Mouse (Mus musculus): ENCODE results near the gene Tmem151b.

Gene Tmem151b

GRCm38 (mm10) chr17:45564531-45565084 lies 15.1 kb upstream of the Tmem151b start:
- in situ Hi-C loops (cut with MboI, MseI), result no loop called here

- in situ Hi-C loops (cut with MboI, MseI), result no loop called here
Measured at GRCm38 (mm10) chr17:45563655-45564530, 14.4 kb upstream of the Tmem151b start, which contains the start of gene Slc35b2. Slc35b2 (plus strand) TSS chr17:45563874.

GRCm38 (mm10) chr17:45563216-45563615 lies 13.7 kb upstream of the Tmem151b start:
- in situ Hi-C loops (cut with MboI, MseI), result no loop called here

DNA sequence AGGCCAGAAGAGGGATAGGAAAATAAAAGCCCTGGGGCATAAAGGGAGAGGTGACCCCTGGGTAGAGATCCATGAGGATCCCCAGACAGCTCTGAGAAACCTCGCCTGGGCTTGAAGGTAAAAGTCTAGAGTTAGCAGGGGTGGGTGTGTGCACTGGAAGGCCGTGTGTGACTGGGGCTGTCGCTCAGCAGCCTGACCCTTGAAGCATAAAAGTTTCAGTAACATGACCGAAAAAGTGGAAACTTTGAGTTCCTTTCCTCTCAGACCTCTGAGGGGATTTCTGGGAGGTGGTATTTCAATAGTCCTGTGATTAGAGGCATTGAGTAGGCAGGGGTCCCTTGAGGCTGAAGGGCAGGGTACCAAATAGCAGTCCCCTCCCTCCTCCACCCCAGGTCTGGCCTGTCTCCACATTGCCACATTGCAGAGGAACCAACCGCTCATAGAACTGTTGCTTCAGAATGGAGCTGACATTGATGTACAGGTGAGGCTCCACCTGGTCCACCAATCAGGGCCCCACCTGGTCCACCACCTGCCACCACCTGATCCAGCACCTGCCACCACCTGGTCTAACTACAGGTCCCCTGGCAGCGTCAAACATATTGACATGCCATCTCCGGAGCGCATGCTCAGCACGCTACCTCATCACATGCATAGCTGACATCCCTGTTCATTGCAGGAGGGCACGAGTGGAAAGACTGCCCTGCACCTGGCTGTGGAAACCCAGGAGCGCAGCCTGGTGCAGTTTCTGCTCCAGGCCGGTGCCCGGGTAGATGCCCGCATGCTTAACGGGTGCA lies 10.5 kb upstream of the Tmem151b start:
- in situ Hi-C loops (cut with MboI, MseI), result no loop called here

DNA sequence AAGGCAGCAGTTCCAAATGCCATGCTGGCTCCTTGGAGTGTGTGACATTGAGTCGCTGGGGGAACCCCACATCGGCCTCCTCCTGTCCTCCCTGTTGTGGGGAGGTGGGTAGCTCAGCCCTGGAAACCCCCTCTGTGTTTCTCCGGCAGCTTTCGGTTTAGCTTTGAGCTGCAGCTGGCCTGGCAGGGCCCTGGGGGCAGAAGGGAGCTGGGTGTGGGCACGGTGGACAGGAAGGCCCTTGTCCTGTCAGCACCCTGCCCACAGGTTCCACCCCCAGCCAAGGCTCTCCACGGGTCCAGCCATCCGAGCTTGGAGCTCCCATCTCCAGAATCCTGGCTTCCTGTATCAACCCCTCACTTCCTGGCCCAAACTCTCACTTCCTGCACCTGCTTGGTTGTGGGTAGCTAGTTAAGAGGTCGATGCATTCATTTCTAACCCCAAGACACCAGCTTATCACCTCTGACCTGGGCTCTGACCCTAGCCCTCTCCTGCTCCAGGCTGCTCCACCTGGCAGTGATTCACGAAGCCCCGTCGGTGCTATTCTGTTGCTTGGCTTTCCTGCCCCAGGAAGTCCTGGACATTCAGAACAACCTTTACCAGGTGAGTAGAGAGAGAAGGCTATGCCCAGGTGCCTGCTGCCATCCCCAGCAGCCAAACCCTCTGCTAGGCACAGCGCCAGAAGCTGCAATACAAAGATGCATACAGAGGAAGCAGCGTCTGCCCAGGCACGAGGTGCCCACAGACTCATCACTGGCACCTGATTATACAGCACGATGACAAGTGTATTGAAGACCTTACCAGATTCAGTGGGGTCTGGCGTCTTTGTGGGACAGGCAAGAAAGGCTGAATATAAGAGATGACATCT lies 8.8 kb upstream of the Tmem151b start:
- in situ Hi-C loops (cut with MboI, MseI), result no loop called here

DNA sequence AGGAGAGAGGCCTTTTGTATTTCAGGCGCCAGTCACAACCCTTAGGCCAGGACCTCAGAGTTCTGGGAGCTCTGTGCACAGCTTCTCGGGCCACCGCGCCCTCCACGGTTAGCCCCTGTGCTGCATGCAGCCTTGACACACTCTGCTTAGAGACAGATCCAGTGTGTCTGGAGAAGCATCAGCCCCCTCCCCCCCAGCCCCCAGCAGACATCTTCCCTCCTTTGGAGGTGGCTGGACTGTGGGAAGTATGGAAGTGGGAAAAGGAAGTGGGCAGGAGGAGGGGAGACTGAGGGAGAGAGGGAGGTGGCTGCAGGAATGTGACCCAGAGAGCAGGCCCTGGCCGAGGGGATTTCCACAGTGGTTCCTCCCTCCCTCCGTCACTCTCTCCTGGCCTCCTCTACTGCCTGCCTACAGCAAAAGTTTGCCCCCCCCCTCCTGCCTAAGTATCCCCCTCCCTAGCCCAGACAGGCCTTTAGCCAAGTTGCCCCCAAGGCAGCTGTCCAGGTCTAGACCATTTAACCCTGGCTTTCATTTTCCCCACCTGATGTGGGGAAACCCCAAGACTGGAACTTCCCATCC lies 7.9 kb upstream of the Tmem151b start:
- in situ Hi-C loops (cut with MboI, MseI), result no loop called here

DNA sequence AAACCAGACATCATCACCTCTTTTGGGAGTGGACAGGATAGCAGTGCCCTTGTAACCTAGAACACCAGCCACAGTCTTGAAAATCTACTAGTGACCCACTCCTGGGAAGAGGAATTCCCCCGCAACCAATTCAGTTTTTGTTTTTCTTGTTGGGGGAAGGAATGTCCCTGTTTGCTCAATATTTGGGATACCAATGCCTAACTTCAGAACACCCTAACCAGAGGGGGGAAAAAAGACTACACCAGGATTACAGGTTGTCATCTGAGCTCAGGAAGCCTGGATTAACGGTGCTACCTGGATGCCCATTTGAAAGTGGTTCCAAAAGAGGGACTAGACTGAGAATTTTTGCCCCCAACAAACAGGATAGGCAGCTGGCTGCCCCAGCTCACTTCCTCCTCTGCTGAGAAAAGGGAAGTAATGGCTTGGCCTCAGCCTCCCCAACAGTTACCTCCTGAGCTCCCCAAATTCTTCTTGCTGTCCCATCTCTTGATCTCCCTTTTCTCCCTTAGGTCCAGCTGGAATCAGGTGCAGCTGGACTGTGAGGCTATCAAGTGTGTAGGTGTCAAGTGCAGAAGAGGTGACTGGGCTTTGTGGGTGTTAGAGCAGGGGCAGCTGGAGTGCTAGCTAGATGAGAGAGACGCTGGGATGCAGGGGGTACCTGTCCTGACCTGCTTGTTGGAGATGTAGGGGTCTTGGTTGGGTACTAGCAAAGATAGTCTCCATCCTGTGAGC lies 7.2 kb upstream of the Tmem151b start:
- in situ Hi-C loops (cut with MboI, MseI), result no loop called here

DNA sequence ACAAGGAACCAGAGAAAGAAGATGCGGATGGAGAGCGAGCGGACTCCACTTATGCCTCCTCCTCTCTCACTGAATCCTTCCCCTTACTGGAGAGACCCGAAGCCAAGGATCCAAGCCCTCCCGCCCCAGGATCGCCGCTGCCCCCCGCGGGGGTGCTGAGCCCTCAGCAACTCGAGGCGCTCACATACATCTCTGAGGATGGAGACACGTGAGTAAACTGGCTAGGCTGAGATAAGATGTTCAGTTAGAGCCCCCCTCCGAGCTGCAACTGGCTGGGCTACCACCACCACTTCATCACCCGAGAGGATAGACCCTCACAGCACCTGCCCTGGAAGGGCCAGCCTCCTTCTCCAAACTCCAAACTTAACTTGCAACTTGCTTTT lies 6.6 kb upstream of the Tmem151b start:
- in situ Hi-C loops (cut with MboI, MseI), result no loop called here

GRCm38 (mm10) chr17:45555452-45556106 lies 6.1 kb upstream of the Tmem151b start, which contains the start of gene Nfkbie:
Nfkbie (plus strand) TSS chr17:45555703.
- in situ Hi-C loops (cut with MboI, MseI), result no loop called here

- in situ Hi-C loops (cut with MboI, MseI), result loop anchor here (5.0 kb wide), 1 partner anchor 77 kb away; the partner anchor contains the start of gene Spats1
Measured at GRCm38 (mm10) chr17:45554420-45554819, 4.9 kb upstream of the Tmem151b start.

- in situ Hi-C loops (cut with MboI, MseI), result loop anchor here (5.0 kb wide), 1 partner anchor 76 kb away; the partner anchor contains the start of gene Spats1
Measured at GRCm38 (mm10) chr17:45553065-45553464, 3.6 kb upstream of the Tmem151b start.

- in situ Hi-C loops (cut with MboI, MseI), result loop anchor here (5.0 kb wide), 1 partner anchor 75 kb away; the partner anchor contains the start of gene Spats1
Measured at GRCm38 (mm10) chr17:45551816-45552451, 2.5 kb upstream of the Tmem151b start.

- in situ Hi-C loops (cut with MboI, MseI), result loop anchor here (5.0 kb wide), 1 partner anchor 74 kb away; the partner anchor contains the start of gene Spats1
Measured at GRCm38 (mm10) chr17:45551249-45551796, 1.8 kb upstream of the Tmem151b start.

GRCm38 (mm10) chr17:45550253-45550652 lies 776 bp upstream of the Tmem151b start:
- in situ Hi-C loops (cut with MboI, MseI), result loop anchor here (5.0 kb wide), 1 partner anchor 73 kb away; the partner anchor contains the start of gene Spats1

DNA sequence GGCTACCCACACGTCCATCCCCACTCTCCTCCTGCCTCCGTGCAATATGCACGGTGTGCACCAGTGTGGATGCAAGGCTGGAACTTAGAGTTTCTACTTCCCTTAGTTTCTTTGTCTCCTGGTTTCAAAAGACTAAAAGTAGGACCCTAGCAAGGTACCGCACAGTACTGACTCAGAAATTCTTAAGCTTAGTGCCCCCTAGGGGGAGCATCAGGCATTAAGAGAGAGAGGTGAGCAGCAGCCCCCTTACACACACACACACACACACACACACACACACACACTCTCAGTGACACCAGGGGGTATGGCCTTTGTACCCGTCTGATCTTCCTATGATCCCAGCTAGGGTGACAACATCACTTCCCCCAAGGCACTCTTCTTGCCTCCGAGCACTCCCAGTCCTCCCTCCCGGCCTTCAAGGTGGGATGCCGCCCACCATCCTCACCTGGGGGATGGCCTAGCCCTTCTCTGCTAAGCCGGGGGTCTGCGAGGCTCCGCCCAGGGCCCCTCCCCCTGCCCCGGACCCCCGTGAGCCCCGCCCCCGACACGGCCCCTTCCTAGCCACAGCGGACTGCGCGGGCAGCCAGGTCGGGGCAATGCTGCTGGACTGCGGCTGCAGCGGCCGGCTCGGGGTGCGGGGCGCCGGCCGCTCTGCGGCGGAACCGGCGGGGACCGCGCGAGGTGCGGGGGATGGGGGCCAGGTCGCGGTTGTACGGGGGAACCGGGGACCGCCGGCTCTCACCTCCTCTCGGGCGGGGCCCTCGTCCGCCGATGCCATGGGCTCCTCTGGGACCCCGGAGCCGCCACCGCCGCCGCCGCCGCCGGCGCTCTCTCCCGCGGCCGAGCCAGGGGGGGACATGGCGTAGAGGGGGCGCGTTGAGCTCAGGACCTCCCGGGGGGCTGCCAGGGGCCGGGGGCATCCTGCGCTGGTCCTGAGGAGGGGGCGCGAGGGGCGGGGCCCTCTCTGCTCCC lies 650 bp downstream of the Tmem151b start:
- in situ Hi-C loops (cut with MboI, MseI), result no loop called here

DNA sequence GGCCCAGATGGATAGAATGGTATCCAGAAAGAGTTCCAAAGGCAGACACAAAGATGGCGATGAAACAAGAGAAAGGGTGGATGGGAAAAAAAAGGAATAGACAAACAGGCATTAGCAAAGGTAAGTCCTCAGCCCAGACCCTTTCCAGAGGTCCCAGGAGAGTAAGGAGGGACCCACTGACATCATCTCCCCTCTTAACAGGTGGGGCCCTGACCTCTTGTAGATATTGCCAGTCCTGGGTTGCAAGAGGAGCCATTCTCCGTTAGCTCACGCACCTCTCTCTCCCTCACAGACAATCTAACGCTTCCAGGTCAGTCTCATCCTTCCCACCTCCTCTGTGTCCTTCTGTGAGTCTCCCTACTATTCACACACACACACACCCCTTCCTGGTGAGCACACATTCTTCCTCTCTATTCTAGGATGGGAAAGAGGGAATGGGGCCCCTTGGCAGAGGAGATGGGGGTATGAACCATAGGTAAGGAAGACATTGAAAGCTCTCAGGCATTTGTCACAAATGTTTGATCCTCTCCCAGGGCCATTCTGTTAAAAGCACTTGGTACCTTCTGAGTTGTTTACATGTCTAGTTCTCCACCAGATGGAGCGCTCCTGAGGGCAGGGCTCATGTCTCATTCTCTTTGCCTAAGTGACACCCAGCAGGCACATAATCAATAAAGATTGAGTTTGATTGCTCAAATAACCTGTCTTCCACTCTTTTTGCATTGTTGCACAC lies 1.9 kb downstream of the Tmem151b start:
- in situ Hi-C loops (cut with MboI, MseI), result no loop called here

- in situ Hi-C loops (cut with MboI, MseI), result no loop called here
Measured at GRCm38 (mm10) chr17:45546941-45547340, 2.5 kb downstream of the Tmem151b start.

All from T-helper 2 cell (primary cell).